ENCODE assay signal across 11 mouse cellular contexts in genomic region chr11:12742159-12742523, GRCm38 (mm10).
DNase-seq lines count a peak whose midpoint lies in the region; ATAC-seq lines count a peak whose summit lies in the region.
"Had no signal": no experiment of that assay in that cellular context is flagged by ENCODE, and none has a peak within 500 bp of the region (broad histone marks: within the 10 kb centered on the region; RNA-seq: fewer than 3 reads in every experiment).

No protein-coding gene starts in this region.

- 28% methylated on average over 2 of the region's 2 CpGs for WGBS in midbrain, embryonic 11.5 days
- 33% methylated on average over 2 of the region's 2 CpGs for WGBS in midbrain, embryonic 10.5 days
- whole genome bisulfite sequencing in forebrain, embryonic 14.5 days, result 9% methylated on average over 2 of the region's 2 CpGs
- WGBS in embryonic facial prominence, embryonic 10.5 days, result 56% methylated on average over 2 of the region's 2 CpGs

- intact Hi-C loops in heart, postnatal 10 days (cut with DNase I), result no loop called here

- no peak overlapping the region for H3K27ac ChIP-seq in midbrain, embryonic 11.5 days (ENCODE audit: low read depth, low read length)
- no peak overlapping the region for H3K27ac ChIP-seq in midbrain, embryonic 10.5 days (replicated peaks)
- 0 out of 2 replicates have a peak overlapping the region, but pooled peaks have one; percentile 35 for H3K27ac ChIP-seq in forebrain, embryonic 14.5 days (ENCODE audit: low read depth, low read length)
- H3K27ac ChIP-seq in embryonic facial prominence, embryonic 10.5 days (replicated peaks), result no peak overlapping the region
- H3K27ac ChIP-seq: liver, embryonic 15.5 days had no signal

- H3K4me2 ChIP-seq in midbrain, embryonic 11.5 days, result no peak overlapping the region
- no peak overlapping the region for H3K4me2 ChIP-seq in forebrain, embryonic 14.5 days (ENCODE audit: low read length)
- H3K4me2 ChIP-seq: liver, embryonic 15.5 days had no signal

- ATAC-seq in midbrain, embryonic 11.5 days (ENCODE audit: low FRiP score), result peak; percentile 68
- ATAC-seq in forebrain, embryonic 14.5 days, result peak; percentile 91

- no peaks in the 10 kb centered on the region for H3K36me3 ChIP-seq in midbrain, embryonic 11.5 days (ENCODE audit: control insufficient read depth, insufficient read depth, low read length)
- no peaks in the 10 kb centered on the region for H3K36me3 ChIP-seq in midbrain, embryonic 10.5 days
- H3K36me3 ChIP-seq in forebrain, embryonic 14.5 days (ENCODE audit: control insufficient read depth, insufficient read depth, low read length), result no peaks in the 10 kb centered on the region
- no peaks in the 10 kb centered on the region for H3K36me3 ChIP-seq in embryonic facial prominence, embryonic 10.5 days (replicated peaks)
- H3K36me3 ChIP-seq: liver, embryonic 15.5 days had no signal

- no peaks in the 10 kb centered on the region for H3K27me3 ChIP-seq in midbrain, embryonic 11.5 days (ENCODE audit: control insufficient read depth, insufficient read depth, low read length)
- no peaks in the 10 kb centered on the region for H3K27me3 ChIP-seq in midbrain, embryonic 10.5 days (ENCODE audit: low read depth, poor library complexity, severe bottlenecking)
- H3K27me3 ChIP-seq in forebrain, embryonic 14.5 days (replicated peaks; ENCODE audit: control insufficient read depth, insufficient read depth, low read length), result no peaks in the 10 kb centered on the region
- H3K27me3 ChIP-seq in embryonic facial prominence, embryonic 10.5 days (replicated peaks; ENCODE audit: low read depth, poor library complexity, severe bottlenecking), result no peaks in the 10 kb centered on the region
- H3K27me3 ChIP-seq: liver, embryonic 15.5 days had no signal

- no peaks in the 10 kb centered on the region for H3K4me1 ChIP-seq in midbrain, embryonic 11.5 days (ENCODE audit: control insufficient read depth, insufficient read depth, low read length)
- H3K4me1 ChIP-seq in midbrain, embryonic 10.5 days, result no peaks in the 10 kb centered on the region
- no peaks in the 10 kb centered on the region; the same call in 1 of the 2 replicates for H3K4me1 ChIP-seq in forebrain, embryonic 14.5 days (ENCODE audit: control insufficient read depth, insufficient read depth, low read length)
- no peaks in the 10 kb centered on the region for H3K4me1 ChIP-seq in embryonic facial prominence, embryonic 10.5 days
- H3K4me1 ChIP-seq: liver, embryonic 15.5 days had no signal

- no peak for DNase-seq in midbrain, embryonic 11.5 days (ENCODE audit: low spot score, missing footprints)
- no peak for DNase-seq in midbrain, embryonic 10.5 days (ENCODE audit: low spot score)
- peak; percentile 88 for DNase-seq in forebrain, embryonic 14.5 days (ENCODE audit: low spot score)
- DNase-seq in layer of hippocampus, postnatal 25 days (ENCODE audit: extremely low spot score in 1 of 2, low spot score in 1 of 2), result peak; percentile 17 to 36
- peak; percentile 29 to 63 for DNase-seq in right cerebral cortex, postnatal 10 days (ENCODE audit: low spot score in 2 of 2)
- DNase-seq in testis, postnatal 10 days (ENCODE audit: low spot score), result no peak
- no peak for DNase-seq in heart, postnatal 10 days
- no peak for DNase-seq in embryonic facial prominence, embryonic 10.5 days (ENCODE audit: low spot score)
- DNase-seq: kidney, postnatal 10 days; thymus, adult 2 months had no signal

- H3K9me3 ChIP-seq in midbrain, embryonic 11.5 days (ENCODE audit: control insufficient read depth, low read length), result no peaks in the 10 kb centered on the region
- no peaks in the 10 kb centered on the region for H3K9me3 ChIP-seq in midbrain, embryonic 10.5 days (replicated peaks)
- H3K9me3 ChIP-seq in forebrain, embryonic 14.5 days (replicated peaks; ENCODE audit: control insufficient read depth, low read length), result no peaks in the 10 kb centered on the region
- H3K9me3 ChIP-seq in embryonic facial prominence, embryonic 10.5 days, result no peaks in the 10 kb centered on the region
- H3K9me3 ChIP-seq: liver, embryonic 15.5 days had no signal

- no peak overlapping the region for H3K4me3 ChIP-seq in midbrain, embryonic 11.5 days (ENCODE audit: low read depth, low read length)
- no peak overlapping the region for H3K4me3 ChIP-seq in midbrain, embryonic 10.5 days
- no peak overlapping the region for H3K4me3 ChIP-seq in forebrain, embryonic 14.5 days (ENCODE audit: low read depth, low read length)
- H3K4me3 ChIP-seq in embryonic facial prominence, embryonic 10.5 days, result no peak overlapping the region
- H3K4me3 ChIP-seq: liver, embryonic 15.5 days had no signal

- H3K9ac ChIP-seq in midbrain, embryonic 11.5 days (ENCODE audit: low read length), result no peak overlapping the region
- no peak overlapping the region for H3K9ac ChIP-seq in forebrain, embryonic 14.5 days (ENCODE audit: low read length)
- H3K9ac ChIP-seq: liver, embryonic 15.5 days had no signal

Comparison
In these comparisons a context has a peak if more than half of its experiments do, and no peak if none do; other contexts are left out.
1. DNase-seq: peak in forebrain, embryonic 14.5 days (single experiment), layer of hippocampus, postnatal 25 days (2 of 2) and right cerebral cortex, postnatal 10 days (2 of 2); none in midbrain, embryonic 11.5 days (single experiment), midbrain, embryonic 10.5 days (single experiment), testis, postnatal 10 days (single experiment), heart, postnatal 10 days (0 of 2) and embryonic facial prominence, embryonic 10.5 days (single experiment).